Comparison of ENCODE assay signal across 22 mouse cellular contexts in the genomic region with DNA sequence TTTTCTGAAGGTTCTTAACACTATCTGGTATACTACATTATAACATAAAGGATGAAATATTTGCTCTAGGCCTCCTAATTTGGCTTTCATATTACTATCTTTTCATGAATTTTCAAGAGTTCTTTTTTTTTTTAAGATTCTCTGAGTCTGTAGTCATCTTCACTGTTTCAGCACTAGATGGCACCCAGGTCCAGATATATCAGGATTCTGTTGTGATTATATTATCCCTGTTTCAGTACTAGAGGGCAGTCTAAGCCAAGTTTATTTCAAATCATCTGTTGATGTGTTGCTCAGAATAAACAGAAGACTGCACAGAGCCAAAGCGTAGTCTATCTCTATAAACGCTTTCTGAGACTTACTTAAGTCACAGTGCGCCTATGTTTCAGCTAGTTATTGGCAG.
DNase-seq lines count a peak whose midpoint lies in the region; ATAC-seq and TF ChIP-seq lines count a peak whose summit lies in the region.
"Had no signal": no experiment of that assay in that cellular context is flagged by ENCODE, and none has a peak within 500 bp of the region (broad histone marks: within the 10 kb centered on the region; RNA-seq: fewer than 3 reads in every experiment).

No protein-coding gene starts in this region.

- no peak overlapping the region for H3K4me3 ChIP-seq in forebrain, postnatal 0 days (ENCODE audit: low read depth, low read length)
- H3K4me3 ChIP-seq in forebrain, embryonic 15.5 days, result no peak overlapping the region
- no peak overlapping the region for H3K4me3 ChIP-seq in liver, adult 2 months (ENCODE audit: insufficient read depth, low read depth, low read length)
- H3K4me3 ChIP-seq in CH12.LX (replicated peaks in 1 of 3; ENCODE audit: low read depth in 2 of 3, low read length in 2 of 3, poor library complexity in 1 of 3), result no peak overlapping the region
- H3K4me3 ChIP-seq: forebrain, embryonic 12.5 days; heart, embryonic 13.5 days; liver, embryonic 12.5 days; midbrain, embryonic 13.5 days; neural tube, embryonic 12.5 days had no signal

- H3K4me1 ChIP-seq in forebrain, postnatal 0 days (ENCODE audit: insufficient read depth), result no peaks in the 10 kb centered on the region
- H3K4me1 ChIP-seq in forebrain, embryonic 15.5 days, result no peaks in the 10 kb centered on the region
- H3K4me1 ChIP-seq in liver, adult 2 months (ENCODE audit: control insufficient read depth, insufficient read depth, low read length), result no peaks in the 10 kb centered on the region
- no peaks in the 10 kb centered on the region for H3K4me1 ChIP-seq in CH12.LX (ENCODE audit: control insufficient read depth in 1 of 2, insufficient read depth in 2 of 2)
- H3K4me1 ChIP-seq: forebrain, embryonic 12.5 days; heart, embryonic 13.5 days; liver, embryonic 12.5 days; midbrain, embryonic 13.5 days; neural tube, embryonic 12.5 days had no signal

- H3K36me3 ChIP-seq in forebrain, postnatal 0 days (ENCODE audit: insufficient read depth), result no peaks in the 10 kb centered on the region
- H3K36me3 ChIP-seq in forebrain, embryonic 15.5 days, result no peaks in the 10 kb centered on the region
- no peaks in the 10 kb centered on the region for H3K36me3 ChIP-seq in liver, adult 2 months (ENCODE audit: control insufficient read depth, insufficient read depth, low read length)
- no peaks in the 10 kb centered on the region for H3K36me3 ChIP-seq in CH12.LX (replicated peaks in 1 of 2; ENCODE audit: control insufficient read depth in 1 of 2, insufficient read depth in 1 of 2, low read length in 1 of 2)
- H3K36me3 ChIP-seq: forebrain, embryonic 12.5 days; heart, embryonic 13.5 days; liver, embryonic 12.5 days; midbrain, embryonic 13.5 days; neural tube, embryonic 12.5 days had no signal

- no peak overlapping the region for H3K4me2 ChIP-seq in forebrain, postnatal 0 days (ENCODE audit: low read depth)
- no peak overlapping the region for H3K4me2 ChIP-seq in forebrain, embryonic 15.5 days (replicated peaks)
- H3K4me2 ChIP-seq in CH12.LX (ENCODE audit: insufficient read depth, low read depth, poor library complexity, severe bottlenecking), result no peak overlapping the region
- H3K4me2 ChIP-seq: forebrain, embryonic 12.5 days; heart, embryonic 13.5 days; liver, embryonic 12.5 days; midbrain, embryonic 13.5 days; neural tube, embryonic 12.5 days had no signal

- no peak for TF ChIP-seq EP300 in CH12.LX (IDR thresholded peaks at IDR 0.05; ENCODE audit: low read length)

- H3K9me3 ChIP-seq in forebrain, postnatal 0 days (ENCODE audit: low read length), result no peaks in the 10 kb centered on the region
- H3K9me3 ChIP-seq in forebrain, embryonic 15.5 days, result no peaks in the 10 kb centered on the region
- no peaks in the 10 kb centered on the region for H3K9me3 ChIP-seq in CH12.LX (replicated peaks; ENCODE audit: low read length)
- H3K9me3 ChIP-seq: forebrain, embryonic 12.5 days; heart, embryonic 13.5 days; liver, embryonic 12.5 days; midbrain, embryonic 13.5 days; neural tube, embryonic 12.5 days had no signal

- no peaks in the 10 kb centered on the region for H3K27me3 ChIP-seq in forebrain, postnatal 0 days (ENCODE audit: insufficient read depth, low read length)
- no peaks in the 10 kb centered on the region for H3K27me3 ChIP-seq in forebrain, embryonic 15.5 days
- no peaks in the 10 kb centered on the region for H3K27me3 ChIP-seq in liver, adult 2 months (ENCODE audit: control insufficient read depth, insufficient read depth, low read length)
- no peaks in the 10 kb centered on the region for H3K27me3 ChIP-seq in CH12.LX (replicated peaks)
- H3K27me3 ChIP-seq: forebrain, embryonic 12.5 days; heart, embryonic 13.5 days; liver, embryonic 12.5 days; midbrain, embryonic 13.5 days; neural tube, embryonic 12.5 days; Patski had no signal

- 0 out of 2 replicates have a peak, but pooled peaks have one; percentile 38 for ATAC-seq in forebrain, postnatal 0 days
- ATAC-seq in forebrain, embryonic 15.5 days (replicated peaks), result no peak
- ATAC-seq: liver, embryonic 12.5 days; midbrain, embryonic 13.5 days; Patski had no signal

- TF ChIP-seq RAD21 in CH12.LX (IDR thresholded peaks at IDR 0.05; ENCODE audit: low read depth, low read length), result peak; percentile 69

- no peak for TF ChIP-seq POLR2A in liver, adult 2 months (IDR thresholded peaks at IDR 0.05; ENCODE audit: extremely low read depth, insufficient read depth, low read length)
- TF ChIP-seq POLR2A in CH12.LX (IDR thresholded peaks at IDR 0.05; ENCODE audit: low read depth, low read length), result no peak

- peak; percentile 13 for DNase-seq in forebrain, postnatal 0 days
- peak; percentile 3 for DNase-seq in liver, adult 2 months (ENCODE audit: extremely low read depth, low read depth, low spot score)
- DNase-seq in liver (no peak), CH12.LX (ENCODE audit: extremely low read depth) (peak; percentile 48), adipocyte (ENCODE audit: low spot score) (no peak)
- DNase-seq in heart, adult 8-10 months (ENCODE audit: low spot score), result no peak
- DNase-seq: adrenal gland, adult 8-10 months; cerebellum, adult 9-10 months; gastrocnemius, postnatal 25 days; heart, adult 18-20 months; heart, postnatal 14 days; kidney, adult 18-20 months; lung, adult 18-20 months; lung, postnatal 14 days; right cerebral cortex, postnatal 14 days had no signal

- in situ Hi-C loops in CH12.LX (cut with MboI; ENCODE audit: low pct_ligation_motif_present, low pct_unique_long_range_greater_than_20kb, low sequenced_read_pairs), result no loop called here

- no peak overlapping the region for H3K27ac ChIP-seq in forebrain, postnatal 0 days (ENCODE audit: low read depth, low read length)
- H3K27ac ChIP-seq in forebrain, embryonic 15.5 days (replicated peaks), result no peak overlapping the region
- no peak overlapping the region for H3K27ac ChIP-seq in liver, adult 2 months (replicated peaks; ENCODE audit: insufficient read depth, low read depth, low read length)
- H3K27ac ChIP-seq in CH12.LX (ENCODE audit: insufficient read depth, low read depth), result no peak overlapping the region
- H3K27ac ChIP-seq: forebrain, embryonic 12.5 days; heart, embryonic 13.5 days; liver, embryonic 12.5 days; midbrain, embryonic 13.5 days; neural tube, embryonic 12.5 days had no signal

- WGBS in forebrain, postnatal 0 days, result 76% methylated on average over 3 of the region's 3 CpGs
- WGBS in forebrain, embryonic 15.5 days, result 83% methylated on average over 3 of the region's 3 CpGs
- WGBS in liver, adult 2 months, result 89% methylated on average over 3 of the region's 3 CpGs

- TF ChIP-seq CTCF in forebrain, postnatal 0 days (IDR thresholded peaks at IDR 0.05; ENCODE audit: low read depth), result 0 out of 2 replicates have a peak, but pooled peaks have one; percentile 32
- TF ChIP-seq CTCF in liver, adult 2 months (IDR thresholded peaks at IDR 0.05; ENCODE audit: low read depth, low read length), result no peak
- peak in 1 of 2 experiments; percentile 81; a peak in 2 of 4 replicates for TF ChIP-seq CTCF in CH12.LX (conservative IDR thresholded peaks at IDR 0.05 in 1 of 2, IDR thresholded peaks at IDR 0.05 in 1 of 2; ENCODE audit: low read depth in 2 of 2, low read length in 2 of 2)

- no peak overlapping the region for H3K9ac ChIP-seq in forebrain, postnatal 0 days
- no peak overlapping the region for H3K9ac ChIP-seq in forebrain, embryonic 15.5 days (replicated peaks)
- H3K9ac ChIP-seq in liver, adult 2 months (ENCODE audit: low read depth, low read length), result no peak overlapping the region
- no peak overlapping the region for H3K9ac ChIP-seq in CH12.LX (ENCODE audit: insufficient read depth, low read depth)
- H3K9ac ChIP-seq: forebrain, embryonic 12.5 days; heart, embryonic 13.5 days; liver, embryonic 12.5 days; midbrain, embryonic 13.5 days; neural tube, embryonic 12.5 days had no signal

- dilution Hi-C loops in CH12.LX (cut with MboI; ENCODE audit: extremely low pct_ligation_motif_present, extremely low pct_unique_long_range_greater_than_20kb, low sequenced_read_pairs), result no loop called here

- no peaks in the 10 kb centered on the region for H3K79me2 ChIP-seq in liver, adult 2 months (ENCODE audit: control insufficient read depth, insufficient read depth, low read length)
- no peaks in the 10 kb centered on the region for H3K79me2 ChIP-seq in CH12.LX (replicated peaks; ENCODE audit: control insufficient read depth, extremely low read depth, insufficient read depth, poor library complexity, severe bottlenecking)

TF ChIP-seq in CH12.LX, 34 proteins besides CTCF, POLR2A, EP300 and RAD21:
- TF ChIP-seq CHD1 (IDR thresholded peaks at IDR 0.05; ENCODE audit: low read depth, low read length) (no peak), MAX (IDR thresholded peaks at IDR 0.05; ENCODE audit: low read length) (no peak), SMC3 (IDR thresholded peaks at IDR 0.05; ENCODE audit: low read depth, low read length) (peak; percentile 60), ELF1 (IDR thresholded peaks at IDR 0.05; ENCODE audit: low read depth, low read length) (no peak), MYC (IDR thresholded peaks at IDR 0.05; ENCODE audit: low read depth, low read length) (no peak), PAX5 (IDR thresholded peaks at IDR 0.05; ENCODE audit: low read length) (no peak), ZNF384 (IDR thresholded peaks at IDR 0.05; ENCODE audit: low read depth, low read length) (peak; percentile 62)

Comparison
In these comparisons a context has a peak if more than half of its experiments do, and no peak if none do; other contexts are left out.
1. DNase-seq: peak in forebrain, postnatal 0 days (single experiment), liver, adult 2 months (single experiment) and CH12.LX (single experiment); none in liver (single experiment), heart, adult 8-10 months (single experiment) and adipocyte (single experiment).